Mouse (Mus musculus) stomach, embryonic 16.5 days (tissue): Measurements from ENCODE around the gene Sh3pxd2a. TPM values are rescaled to one million over a fixed set of nuclear protein-coding genes. Genes with fewer than 3 reads are reported as not detected.
A peak's percentile ranks its signal among the peaks of the same experiment; 100 is the strongest.

Experiments
- ATAC-seq: fragments of 200-750 bp; cut with Nextera tagmentation; 2 replicates; pipeline ENCODE4 v1.8.0; 2017; ENCODE audit warnings: moderate number of reproducible peaks, moderate TSS enrichment; ENCODE audit not compliant: insufficient read depth, low FRiP score
- H3K27ac ChIP-seq: fragments of 300-500 bp; sonication (generic); 2 replicates; pipeline ENCODE4 v1.5.1; 2014; ENCODE audit warnings: low read length
- H3K27me3 ChIP-seq: fragments of 300-500 bp; sonication (generic); 2 replicates; pipeline ENCODE4 v1.6.1; 2014; ENCODE audit warnings: low read length, control low read depth, mixed read lengths; ENCODE audit not compliant: control insufficient read depth, insufficient read depth
- H3K36me3 ChIP-seq: fragments of 300-500 bp; sonication (generic); 2 replicates; pipeline ENCODE4 v1.6.1; 2014; ENCODE audit warnings: low read length; ENCODE audit not compliant: control insufficient read depth, insufficient read depth
- H3K4me1 ChIP-seq: fragments of 300-500 bp; sonication (generic); 2 replicates; pipeline ENCODE4 v1.6.1; 2014; ENCODE audit warnings: low read length, control low read depth, mixed read lengths; ENCODE audit not compliant: control insufficient read depth, insufficient read depth
- H3K4me2 ChIP-seq: fragments of 300-500 bp; sonication (generic); 2 replicates; pipeline ENCODE4 v1.6.1; 2014; ENCODE audit warnings: low read depth, low read length, mixed read lengths
- H3K4me3 ChIP-seq: fragments of 300-500 bp; sonication (generic); replicated peaks from 2 replicates; pipeline ENCODE4 v1.5.1; 2014; ENCODE audit warnings: mild to moderate bottlenecking, low read length
- H3K9ac ChIP-seq: fragments of 300-500 bp; sonication (generic); 2 replicates; pipeline ENCODE4 v1.6.1; 2014; ENCODE audit warnings: low read length
- H3K9me3 ChIP-seq: fragments of 300-500 bp; sonication (generic); replicated peaks from 2 replicates; pipeline ENCODE4 v1.6.1; 2016; ENCODE audit warnings: low read length, control low read depth; ENCODE audit not compliant: control insufficient read depth
- WGBS: fragments of 180-500 bp; shearing (Covaris S2); extraction: QIAGEN DNeasy Blood & Tissue Kit; methylation state at CpG from one replicate; pipeline ENCODE4 v1.1.7; 2014; 5-methylcytosine and 5-hydroxymethylcytosine counted together
- polyA plus RNA-seq: library from polyadenylated mRNA; unstranded; fragments of >200 nt; fragmentation: Nextera tagmentation; extraction: Ambion mirVana; gene quantifications from 2 replicates; pipeline ENCODE4 v1.2.1, GENCODE M21; 2015

Gene Sh3pxd2a
- polyA plus RNA-seq, 1 experiment from 2014 or later: 6.6 TPM

GRCm38 (mm10) chr19:47428794-47429193 is 35.4 kb downstream of the Sh3pxd2a start:
- 41% methylated on average over 7 of the region's 7 CpGs for WGBS

GRCm38 (mm10) chr19:47427841-47428789 is 36.1 kb downstream of the Sh3pxd2a start:
- Histone ChIP-seq H3K9ac (peak overlapping the region; percentile 42; the same call in 1 of the 2 replicates), H3K27ac (peak overlapping the region; percentile 42; the same call in 1 of the 2 replicates), H3K4me1 (peaks cover 39% of the 10 kb centered on the region), H3K36me3 (no peaks in the 10 kb centered on the region), H3K27me3 (no peaks in the 10 kb centered on the region), H3K4me2 (no peak overlapping the region), H3K4me3 (no peak overlapping the region), H3K9me3 (no peaks in the 10 kb centered on the region)
- 32% methylated on average over 13 of the region's 13 CpGs for WGBS
- no peak for ATAC-seq

More at GRCm38 (mm10) chr19:47428794-47429193, 35.4 kb downstream of the Sh3pxd2a start:
- no peaks in the 10 kb centered on the region for H3K36me3 ChIP-seq
- H3K4me2 ChIP-seq: no peak overlapping the region
- H3K27ac ChIP-seq: 0 out of 2 replicates have a peak overlapping the region, but pooled peaks have one; percentile 0
- no peaks in the 10 kb centered on the region for H3K27me3 ChIP-seq
- H3K9me3 ChIP-seq: no peaks in the 10 kb centered on the region
- H3K4me1 ChIP-seq: peaks cover 32% of the 10 kb centered on the region
- H3K9ac ChIP-seq: no peak overlapping the region
- no peak for ATAC-seq
- H3K4me3 ChIP-seq: no peak overlapping the region

GRCm38 (mm10) chr19:47423632-47424031 is 40.6 kb downstream of the Sh3pxd2a start:
- H3K36me3 ChIP-seq: no peaks in the 10 kb centered on the region
- no peak overlapping the region; the same call in 1 of the 2 replicates for H3K27ac ChIP-seq
- no peak overlapping the region for H3K4me2 ChIP-seq
- no peaks in the 10 kb centered on the region for H3K9me3 ChIP-seq
- no peaks in the 10 kb centered on the region for H3K27me3 ChIP-seq
- peaks cover 46% of the 10 kb centered on the region for H3K4me1 ChIP-seq
- no peak overlapping the region for H3K9ac ChIP-seq
- 61% methylated on average over 7 of the region's 7 CpGs for WGBS
- no peak for ATAC-seq
- H3K4me3 ChIP-seq: no peak overlapping the region

- WGBS: 28% methylated on average over 14 of the region's 14 CpGs
- no peaks in the 10 kb centered on the region for H3K27me3 ChIP-seq
- ATAC-seq: peak; percentile 67; the same call in 1 of the 2 replicates
- peak overlapping the region; percentile 72 for H3K27ac ChIP-seq
- H3K4me1 ChIP-seq: peaks cover 33% of the 10 kb centered on the region
- no peak overlapping the region for H3K4me2 ChIP-seq
- no peaks in the 10 kb centered on the region for H3K9me3 ChIP-seq
- H3K36me3 ChIP-seq: no peaks in the 10 kb centered on the region
- H3K4me3 ChIP-seq: no peak overlapping the region
- H3K9ac ChIP-seq: peak overlapping the region; percentile 32; the same call in 1 of the 2 replicates
Observed at GRCm38 (mm10) chr19:47421128-47421898, 42.9 kb downstream of the Sh3pxd2a start.

- Histone ChIP-seq H3K4me1 (peaks cover 38% of the 10 kb centered on the region), H3K4me2 (no peak overlapping the region), H3K9me3 (no peaks in the 10 kb centered on the region), H3K4me3 (no peak overlapping the region), H3K27me3 (no peaks in the 10 kb centered on the region), H3K27ac (no peak overlapping the region), H3K9ac (no peak overlapping the region), H3K36me3 (no peaks in the 10 kb centered on the region)
- WGBS: 62% methylated on average over 11 of the region's 11 CpGs
- no peak for ATAC-seq
Observed at GRCm38 (mm10) chr19:47420539-47420938, 43.7 kb downstream of the Sh3pxd2a start.

- H3K9ac ChIP-seq: no peak overlapping the region
- no peaks in the 10 kb centered on the region for H3K36me3 ChIP-seq
- H3K4me3 ChIP-seq: no peak overlapping the region
- no peak overlapping the region for H3K4me2 ChIP-seq
- H3K4me1 ChIP-seq: peaks cover 41% of the 10 kb centered on the region
- no peak for ATAC-seq
- no peaks in the 10 kb centered on the region for H3K9me3 ChIP-seq
- no peak overlapping the region for H3K27ac ChIP-seq
- H3K27me3 ChIP-seq: no peaks in the 10 kb centered on the region
- WGBS: 64% methylated on average over 8 of the region's 8 CpGs
Observed at GRCm38 (mm10) chr19:47419208-47419607, 45.0 kb downstream of the Sh3pxd2a start.

- 79% methylated on average over 12 of the region's 12 CpGs for WGBS
- peak; percentile 64; the same call in 1 of the 2 replicates for ATAC-seq
- Histone ChIP-seq H3K27ac (peak overlapping the region; percentile 56; the same call in 1 of the 2 replicates), H3K4me2 (no peak overlapping the region), H3K9ac (no peak overlapping the region), H3K36me3 (no peaks in the 10 kb centered on the region), H3K4me3 (no peak overlapping the region), H3K4me1 (peaks cover 26% of the 10 kb centered on the region), H3K9me3 (no peaks in the 10 kb centered on the region), H3K27me3 (no peaks in the 10 kb centered on the region)
Observed at GRCm38 (mm10) chr19:47416161-47416560, 48.0 kb downstream of the Sh3pxd2a start.

GRCm38 (mm10) chr19:47414142-47414905 is 49.9 kb downstream of the Sh3pxd2a start:
- H3K27ac ChIP-seq: no peak overlapping the region
- peaks cover 23% of the 10 kb centered on the region for H3K4me1 ChIP-seq
- H3K36me3 ChIP-seq: no peaks in the 10 kb centered on the region
- no peak for ATAC-seq
- H3K9ac ChIP-seq: no peak overlapping the region
- H3K9me3 ChIP-seq: no peaks in the 10 kb centered on the region
- no peak overlapping the region for H3K4me2 ChIP-seq
- no peaks in the 10 kb centered on the region for H3K27me3 ChIP-seq
- WGBS: 80% methylated on average over 13 of the region's 13 CpGs
- no peak overlapping the region for H3K4me3 ChIP-seq
